ENCODE assay signal across 13 mouse cellular contexts in genomic region chr4:97874916-97875315, GRCm38 (mm10).
A peak's percentile ranks its signal among the peaks of the same experiment; 100 is the strongest.
DNase-seq lines count a peak whose midpoint lies in the region; ATAC-seq and TF ChIP-seq lines count a peak whose summit lies in the region.
"Had no signal": no experiment of that assay in that cellular context is flagged by ENCODE, and none has a peak within 500 bp of the region (broad histone marks: within the 10 kb centered on the region; RNA-seq: fewer than 3 reads in every experiment).

No protein-coding gene starts in this region.

- H3K9me3 ChIP-seq in heart, embryonic 13.5 days, result no peaks in the 10 kb centered on the region
- no peaks in the 10 kb centered on the region for H3K9me3 ChIP-seq in heart, embryonic 12.5 days (replicated peaks)
- no peaks in the 10 kb centered on the region for H3K9me3 ChIP-seq in limb, embryonic 12.5 days
- no peaks in the 10 kb centered on the region for H3K9me3 ChIP-seq in limb, embryonic 10.5 days (replicated peaks)
- no peaks in the 10 kb centered on the region for H3K9me3 ChIP-seq in hindbrain, embryonic 16.5 days (ENCODE audit: control insufficient read depth, low read length)
- H3K9me3 ChIP-seq in stomach, postnatal 0 days (ENCODE audit: control insufficient read depth, low read length), result no peaks in the 10 kb centered on the region
- H3K9me3 ChIP-seq: limb, embryonic 13.5 days had no signal

- no peak for ATAC-seq in heart, embryonic 13.5 days (ENCODE audit: extremely low read depth, insufficient number of reproducible peaks, low FRiP score, low TSS enrichment)
- ATAC-seq in heart, embryonic 12.5 days (ENCODE audit: insufficient number of reproducible peaks, low FRiP score), result no peak
- ATAC-seq in limb, embryonic 12.5 days (ENCODE audit: insufficient number of reproducible peaks, insufficient read depth, low FRiP score, low TSS enrichment, low read depth), result no peak
- peak; percentile 60 for ATAC-seq in hindbrain, embryonic 16.5 days
- ATAC-seq in stomach, postnatal 0 days (ENCODE audit: low FRiP score, low TSS enrichment), result no peak
- ATAC-seq: liver, postnatal 0 days had no signal

- no peak overlapping the region for H3K9ac ChIP-seq in heart, embryonic 13.5 days
- H3K9ac ChIP-seq in heart, embryonic 12.5 days, result no peak overlapping the region
- no peak overlapping the region for H3K9ac ChIP-seq in limb, embryonic 12.5 days (replicated peaks)
- H3K9ac ChIP-seq in hindbrain, embryonic 16.5 days (ENCODE audit: low read depth, low read length), result no peak overlapping the region
- H3K9ac ChIP-seq in stomach, postnatal 0 days (ENCODE audit: low read length), result no peak overlapping the region
- H3K9ac ChIP-seq: limb, embryonic 13.5 days; liver, postnatal 0 days had no signal

- no peak for TF ChIP-seq EP300 in stomach, postnatal 0 days (optimal IDR thresholded peaks at IDR 0.05)

- no peaks in the 10 kb centered on the region for H3K27me3 ChIP-seq in heart, embryonic 13.5 days (replicated peaks)
- H3K27me3 ChIP-seq in heart, embryonic 12.5 days (replicated peaks), result no peaks in the 10 kb centered on the region
- no peaks in the 10 kb centered on the region for H3K27me3 ChIP-seq in limb, embryonic 12.5 days
- no peaks in the 10 kb centered on the region for H3K27me3 ChIP-seq in limb, embryonic 10.5 days (ENCODE audit: low read depth, poor library complexity, severe bottlenecking)
- H3K27me3 ChIP-seq in hindbrain, embryonic 16.5 days (replicated peaks; ENCODE audit: control insufficient read depth, insufficient read depth, low read length), result no peaks in the 10 kb centered on the region
- H3K27me3 ChIP-seq in stomach, postnatal 0 days (ENCODE audit: control insufficient read depth, insufficient read depth, low read length), result no peaks in the 10 kb centered on the region
- H3K27me3 ChIP-seq: limb, embryonic 13.5 days had no signal

- no peaks in the 10 kb centered on the region for H3K36me3 ChIP-seq in heart, embryonic 13.5 days
- H3K36me3 ChIP-seq in heart, embryonic 12.5 days, result no peaks in the 10 kb centered on the region
- no peaks in the 10 kb centered on the region for H3K36me3 ChIP-seq in limb, embryonic 12.5 days
- H3K36me3 ChIP-seq in limb, embryonic 10.5 days, result no peaks in the 10 kb centered on the region
- no peaks in the 10 kb centered on the region for H3K36me3 ChIP-seq in hindbrain, embryonic 16.5 days (ENCODE audit: control insufficient read depth, insufficient read depth, low read length)
- no peaks in the 10 kb centered on the region for H3K36me3 ChIP-seq in stomach, postnatal 0 days (ENCODE audit: control insufficient read depth, insufficient read depth, low read length)
- H3K36me3 ChIP-seq: limb, embryonic 13.5 days had no signal

- TF ChIP-seq CTCF in stomach, postnatal 0 days (IDR thresholded peaks at IDR 0.05; ENCODE audit: low read depth), result no peak

- peaks cover 80% of the 10 kb centered on the region for H3K4me1 ChIP-seq in heart, embryonic 13.5 days
- H3K4me1 ChIP-seq in heart, embryonic 12.5 days (replicated peaks), result peaks cover 40% of the 10 kb centered on the region
- H3K4me1 ChIP-seq in limb, embryonic 12.5 days (replicated peaks), result peaks cover 45% of the 10 kb centered on the region
- peaks cover 6% of the 10 kb centered on the region; the same call in 1 of the 2 replicates for H3K4me1 ChIP-seq in limb, embryonic 10.5 days
- H3K4me1 ChIP-seq in hindbrain, embryonic 16.5 days (ENCODE audit: control insufficient read depth, insufficient read depth, low read depth, low read length), result peaks cover 9% of the 10 kb centered on the region
- H3K4me1 ChIP-seq in stomach, postnatal 0 days (replicated peaks; ENCODE audit: control insufficient read depth, insufficient read depth), result peaks cover 2% of the 10 kb centered on the region; the same call in 1 of the 2 replicates

- peak overlapping the region; percentile 45 for H3K27ac ChIP-seq in heart, embryonic 13.5 days (replicated peaks)
- no peak overlapping the region for H3K27ac ChIP-seq in heart, embryonic 12.5 days (ENCODE audit: poor library complexity, severe bottlenecking)
- 0 out of 2 replicates have a peak overlapping the region, but pooled peaks have one; percentile 2 for H3K27ac ChIP-seq in limb, embryonic 12.5 days
- H3K27ac ChIP-seq in limb, embryonic 10.5 days, result no peak overlapping the region
- no peak overlapping the region for H3K27ac ChIP-seq in hindbrain, embryonic 16.5 days (ENCODE audit: low read depth, low read length)
- 0 out of 2 replicates have a peak overlapping the region, but pooled peaks have one; percentile 45 for H3K27ac ChIP-seq in stomach, postnatal 0 days (replicated peaks)
- H3K27ac ChIP-seq: heart, adult 2 months; limb, embryonic 13.5 days had no signal

- WGBS in heart, embryonic 13.5 days, result 65% methylated on average over 3 of the region's 3 CpGs
- whole genome bisulfite sequencing in heart, embryonic 12.5 days, result 71% methylated on average over 3 of the region's 3 CpGs
- 80% methylated on average over 3 of the region's 3 CpGs for WGBS in limb, embryonic 12.5 days
- WGBS in limb, embryonic 10.5 days, result 85% methylated on average over 3 of the region's 3 CpGs
- WGBS in hindbrain, embryonic 16.5 days, result 36% methylated on average over 3 of the region's 3 CpGs
- 82% methylated on average over 3 of the region's 3 CpGs for WGBS in stomach, postnatal 0 days

- no peak overlapping the region for H3K4me2 ChIP-seq in heart, embryonic 13.5 days
- H3K4me2 ChIP-seq in heart, embryonic 12.5 days, result no peak overlapping the region
- no peak overlapping the region for H3K4me2 ChIP-seq in limb, embryonic 12.5 days
- H3K4me2 ChIP-seq in hindbrain, embryonic 16.5 days (ENCODE audit: low read length), result no peak overlapping the region
- no peak overlapping the region for H3K4me2 ChIP-seq in stomach, postnatal 0 days (replicated peaks; ENCODE audit: low read depth)
- H3K4me2 ChIP-seq: limb, embryonic 13.5 days had no signal

- no peak overlapping the region for H3K4me3 ChIP-seq in heart, embryonic 13.5 days
- no peak overlapping the region for H3K4me3 ChIP-seq in heart, embryonic 12.5 days
- no peak overlapping the region for H3K4me3 ChIP-seq in limb, embryonic 12.5 days (replicated peaks)
- no peak overlapping the region for H3K4me3 ChIP-seq in limb, embryonic 10.5 days
- H3K4me3 ChIP-seq in hindbrain, embryonic 16.5 days (ENCODE audit: low read length), result no peak overlapping the region
- no peak overlapping the region for H3K4me3 ChIP-seq in stomach, postnatal 0 days (ENCODE audit: low read depth, low read length)
- H3K4me3 ChIP-seq: heart, adult 2 months; limb, embryonic 13.5 days had no signal

- DNase-seq in limb, embryonic 10.5 days (ENCODE audit: low spot score), result no peak
- DNase-seq in stomach, postnatal 0 days (ENCODE audit: low spot score), result no peak
- DNase-seq in cerebellum, adult 9-11 months, result no peak
- DNase-seq: cerebellum, adult 11 months; heart, adult 2 months; kidney, adult 9 months; liver, postnatal 0 days; lung, postnatal 36 days had no signal

Comparison
In these comparisons a context has a peak if more than half of its experiments do, and no peak if none do; other contexts are left out.
1. H3K27ac ChIP-seq: peak in heart, embryonic 13.5 days (single experiment), limb, embryonic 12.5 days (single experiment) and stomach, postnatal 0 days (single experiment); none in heart, embryonic 12.5 days (single experiment), limb, embryonic 10.5 days (single experiment) and hindbrain, embryonic 16.5 days (single experiment).